Mouse (Mus musculus) adrenal gland, adult 8-10 months (tissue): ENCODE results near the gene Ubxn11. TPM values are rescaled to one million over a fixed set of nuclear protein-coding genes. Genes with fewer than 3 reads are reported as not detected.

Experiments
- DNase-seq: peaks from one replicate; pipeline ENCODE4 v3.0.0; 2022
- total RNA-seq, 4 experiments: library from RNA; stranded (reverse); gene quantifications; 2 replicates each; pipeline ENCODE4 v1.2.4; 2022

Gene Ubxn11
- total RNA-seq, 4 experiments from 2014 or later, result 6.0 to 21.7 (median 13.2) TPM

DNA sequence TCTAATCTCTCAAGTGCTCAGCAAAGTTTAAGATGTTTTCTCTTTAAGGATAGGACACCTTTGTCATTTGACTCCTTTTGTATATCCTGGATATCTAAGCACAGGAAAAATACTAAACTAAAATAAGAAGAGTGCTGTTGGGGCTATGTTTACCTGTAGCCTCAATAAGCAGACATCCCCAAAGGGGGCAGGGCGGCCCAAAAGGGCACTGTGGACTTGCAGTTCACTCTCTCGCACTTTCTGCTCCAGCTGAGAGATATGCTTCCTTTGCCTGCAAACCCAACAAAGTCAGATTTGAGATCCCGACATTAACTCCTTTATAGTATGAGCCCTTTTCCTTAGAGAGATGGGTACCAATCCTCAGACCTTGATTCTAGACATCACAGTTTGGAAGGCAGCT is 51.3 kb downstream of the Ubxn11 start:
- DNase-seq, result no peak

DNA sequence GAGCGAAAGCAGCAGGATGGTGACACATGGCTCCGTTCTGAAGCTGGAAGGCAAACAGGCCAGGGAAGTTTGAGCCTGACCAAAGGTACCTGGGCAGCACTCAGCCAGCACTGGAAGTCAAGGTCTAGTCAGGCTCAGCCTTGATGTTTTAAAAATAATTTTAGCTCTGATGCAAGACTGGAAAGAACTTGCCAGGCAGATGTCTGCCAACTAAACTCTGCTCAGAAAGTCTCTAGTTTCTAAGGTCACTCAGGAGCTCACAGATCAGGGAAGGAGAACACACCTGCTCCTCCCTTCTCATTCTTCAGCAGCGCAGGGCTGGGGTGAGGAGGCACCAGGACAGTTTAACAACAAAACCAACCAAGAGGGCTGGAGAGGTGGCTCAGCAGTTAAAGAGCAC is 52.0 kb downstream of the Ubxn11 start:
- DNase-seq, result peak; percentile 41

DNA sequence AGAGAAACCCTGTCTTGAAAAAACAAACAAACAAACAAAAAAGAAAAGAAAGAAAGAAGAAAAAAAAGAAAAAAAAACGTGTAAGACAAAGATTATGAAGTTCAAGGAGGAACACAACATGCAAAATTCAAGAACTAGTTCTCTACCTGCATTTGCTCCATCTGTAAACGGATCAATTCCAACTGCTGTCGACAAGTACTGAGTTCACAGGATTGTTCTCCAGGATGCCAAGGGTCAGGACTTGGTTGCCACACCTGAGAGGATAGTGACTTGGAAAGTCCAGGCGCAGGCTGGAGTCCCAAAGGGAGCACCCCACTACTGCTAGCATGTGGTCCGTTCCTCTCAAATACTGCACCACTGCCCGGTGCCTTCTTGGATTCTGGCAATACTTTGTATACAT is 53.2 kb downstream of the Ubxn11 start:
- no peak for DNase-seq

DNA sequence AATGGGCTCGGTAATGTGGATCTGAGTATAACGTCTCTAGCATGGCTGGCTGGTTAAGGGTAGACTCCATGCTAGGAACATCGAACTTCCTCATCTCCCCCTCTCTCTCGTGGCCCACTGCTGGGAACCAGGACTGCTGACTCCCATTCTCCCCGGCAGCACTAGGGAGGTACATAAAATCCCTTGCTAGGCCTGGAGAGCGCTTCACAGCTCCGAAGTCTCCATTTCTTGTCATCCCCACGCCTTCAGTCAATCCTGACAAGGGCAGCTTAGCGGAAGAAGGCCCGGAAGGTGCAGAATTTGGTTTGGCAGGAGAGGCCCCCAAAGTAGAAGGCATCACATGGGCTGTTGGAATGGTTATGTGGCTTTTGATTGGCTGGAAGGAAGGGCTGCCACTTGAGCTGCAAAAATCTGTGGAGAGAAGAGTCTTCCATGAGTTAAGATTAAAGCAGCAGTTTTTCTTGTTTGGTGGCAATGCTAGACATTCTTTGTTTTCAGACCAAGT is 53.6 kb downstream of the Ubxn11 start:
- DNase-seq, result no peak

DNA sequence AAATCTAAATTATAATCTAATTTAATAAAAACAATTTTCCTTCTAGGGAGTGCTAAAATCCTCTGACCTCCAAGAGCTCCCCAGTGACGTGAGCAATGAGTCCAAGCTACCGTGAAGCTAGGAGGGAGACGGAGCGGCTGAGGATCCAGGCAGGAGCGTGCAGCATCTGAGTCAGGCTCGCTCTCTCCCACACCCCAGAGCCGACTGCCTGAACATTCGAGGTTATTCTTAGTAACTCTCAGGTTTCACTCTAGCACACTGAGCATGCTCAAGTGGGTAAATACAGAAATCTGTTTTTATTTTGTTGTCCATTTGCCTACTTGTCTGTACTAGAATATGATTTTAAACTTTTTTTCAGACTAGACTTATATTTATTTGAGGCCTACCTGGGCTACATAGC is 54.4 kb downstream of the Ubxn11 start:
- peak; percentile 23 for DNase-seq

DNA sequence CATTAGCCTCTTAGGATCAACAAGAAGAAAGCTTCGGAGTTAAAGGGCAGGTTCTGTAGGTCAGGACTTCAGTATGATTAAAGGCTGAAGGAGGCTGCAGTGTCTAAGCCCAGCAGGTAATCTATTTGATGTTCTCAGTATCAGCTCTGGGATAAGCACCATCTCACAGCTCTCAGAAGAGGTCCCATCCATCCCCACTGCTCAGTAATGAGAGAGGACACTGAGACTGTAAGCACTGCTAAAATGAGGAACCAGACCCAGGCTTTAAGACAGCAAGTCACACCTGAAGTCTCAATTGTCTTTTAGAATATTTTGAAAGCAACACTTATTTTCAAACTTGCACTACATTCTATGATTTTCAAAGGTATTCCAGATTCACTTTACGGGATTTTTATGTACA is 55.2 kb downstream of the Ubxn11 start:
- no peak for DNase-seq

DNA sequence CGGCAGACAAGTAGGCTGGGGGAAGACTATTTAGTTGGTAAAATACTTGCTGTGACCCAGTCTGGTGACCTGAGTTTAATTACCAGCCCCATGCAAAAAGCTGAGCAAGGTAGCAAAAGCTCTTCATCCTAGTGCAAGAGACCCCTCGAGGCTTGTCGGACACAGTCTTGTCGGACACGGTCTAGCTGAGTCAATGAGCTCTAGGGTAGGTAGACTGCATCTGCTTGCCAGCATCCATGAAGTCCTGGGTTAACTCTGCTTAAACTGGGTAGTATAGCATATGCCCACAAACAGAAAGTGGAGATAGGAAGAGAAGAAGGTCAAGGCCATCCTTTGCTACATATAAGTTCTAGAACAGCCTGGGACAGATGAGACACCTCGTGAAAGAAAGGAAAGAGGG is 56.4 kb downstream of the Ubxn11 start:
- DNase-seq, result no peak

DNA sequence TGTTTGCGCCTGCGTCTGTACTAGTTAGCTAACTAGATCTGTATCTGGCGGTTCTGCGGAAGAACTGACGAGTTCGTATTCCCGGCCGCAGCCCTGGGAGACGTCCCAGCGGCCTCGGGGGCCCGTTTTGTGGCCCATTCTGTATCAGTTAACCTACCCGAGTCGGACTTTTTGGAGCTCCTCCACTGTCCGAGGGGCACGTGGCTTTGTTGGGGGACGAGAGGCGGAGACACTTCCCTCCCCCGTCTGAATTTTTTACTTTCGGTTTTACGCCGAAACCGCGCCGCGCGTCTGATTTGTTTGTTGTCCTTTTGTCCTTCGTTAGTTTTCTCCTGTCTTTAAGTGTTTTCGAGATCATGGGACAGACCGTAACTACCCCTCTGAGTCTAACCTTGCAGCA is 57.7 kb downstream of the Ubxn11 start:
- DNase-seq, result peak; percentile 47

DNA sequence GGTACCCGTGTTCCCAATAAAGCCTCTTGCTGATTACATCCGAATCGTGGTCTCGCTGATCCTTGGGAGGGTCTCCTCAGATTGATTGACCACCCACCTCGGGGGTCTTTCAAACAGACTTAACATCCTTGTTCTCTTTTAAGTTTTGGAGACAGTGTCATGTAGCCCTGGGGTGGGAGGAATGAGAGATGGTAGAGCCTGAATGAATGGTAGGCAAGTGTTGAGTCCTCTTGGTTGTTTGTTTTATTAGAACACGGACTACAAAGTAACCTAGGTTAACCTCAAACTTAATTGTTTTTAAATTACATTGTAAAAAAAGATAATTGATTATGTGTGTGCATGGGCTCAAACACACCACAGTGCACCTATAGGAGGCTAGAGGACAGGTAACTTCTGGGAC is 62.2 kb downstream of the Ubxn11 start:
- DNase-seq, result no peak

DNA sequence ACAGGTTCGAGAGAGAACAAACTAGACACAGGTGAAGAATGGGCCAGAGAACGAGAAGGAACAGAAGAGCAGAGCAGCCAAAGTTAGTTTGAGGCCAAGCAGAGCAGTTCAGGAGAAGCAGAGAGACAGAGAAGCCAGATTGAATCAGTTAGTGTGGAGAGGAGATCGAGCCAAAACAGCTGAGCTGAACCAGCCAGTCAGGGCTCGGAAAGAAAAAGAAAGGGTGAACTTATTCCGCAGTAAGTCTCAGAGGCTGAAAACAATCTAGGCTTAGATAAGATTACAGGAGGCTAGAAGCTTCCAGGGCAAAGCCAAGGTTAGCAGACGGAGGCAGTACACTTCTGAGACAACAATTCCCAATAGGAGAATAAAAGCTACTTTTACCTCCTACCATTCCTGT is 62.7 kb downstream of the Ubxn11 start:
- DNase-seq, result no peak

DNA sequence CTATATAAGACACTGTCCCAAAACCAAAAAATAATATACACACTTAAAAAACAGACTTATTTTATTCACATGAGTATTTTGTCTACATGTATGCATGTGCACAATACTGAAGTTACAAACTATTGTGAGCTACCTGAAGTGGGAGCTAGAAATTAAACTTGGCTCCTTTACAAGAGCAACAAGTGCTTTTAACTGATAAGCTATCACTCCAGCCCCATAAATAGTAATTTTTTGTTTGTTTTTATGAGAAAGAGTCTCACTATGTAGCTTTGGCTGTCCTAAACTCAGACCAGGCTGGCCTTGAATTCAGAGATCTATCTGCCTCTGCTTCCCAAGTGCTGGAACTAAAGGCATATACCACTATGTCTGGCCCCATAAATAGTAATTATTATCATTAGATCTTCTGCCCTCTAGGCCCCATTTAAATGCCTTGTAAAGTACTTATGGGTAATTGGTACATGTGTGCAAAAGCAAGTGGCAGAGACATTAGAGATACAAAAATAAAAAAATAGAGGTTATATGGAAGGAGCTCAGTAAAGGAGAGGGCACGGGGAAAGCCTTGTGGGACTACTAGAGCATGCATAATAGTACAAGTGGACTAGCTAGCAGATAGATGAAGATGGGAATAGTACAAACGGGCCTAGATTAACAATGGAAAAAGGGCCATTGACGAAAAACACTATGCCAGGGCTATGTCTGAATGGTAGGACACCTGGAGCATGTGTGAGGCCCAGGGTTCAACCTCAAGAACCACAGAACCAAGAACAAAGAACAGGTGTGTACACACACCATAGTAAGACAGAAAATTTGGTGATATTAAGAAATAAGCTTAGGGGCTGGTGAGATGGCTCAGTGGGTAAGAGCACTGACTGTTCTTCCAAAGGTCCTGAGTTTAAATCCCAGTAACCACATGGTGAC is 63.4 kb downstream of the Ubxn11 start:
- DNase-seq, result no peak

DNA sequence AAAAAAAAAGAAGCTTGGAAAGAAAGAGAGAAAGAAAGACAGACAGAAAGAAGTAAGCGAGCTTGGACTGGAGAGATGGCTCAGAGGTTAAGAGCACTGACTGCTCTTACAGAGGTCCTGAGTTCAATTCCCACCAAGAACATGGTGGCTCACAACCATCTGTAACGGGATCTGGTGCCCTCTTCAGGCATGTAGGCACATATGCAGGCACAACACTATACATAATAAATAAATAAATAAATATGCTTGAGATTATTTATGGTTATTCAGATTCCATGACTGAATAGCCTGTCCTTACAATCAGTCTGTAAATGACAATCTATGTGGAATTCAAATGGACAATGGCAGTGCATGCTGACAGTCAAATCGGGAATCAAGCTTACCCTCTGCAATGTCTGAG is 64.5 kb downstream of the Ubxn11 start:
- no peak for DNase-seq

DNA sequence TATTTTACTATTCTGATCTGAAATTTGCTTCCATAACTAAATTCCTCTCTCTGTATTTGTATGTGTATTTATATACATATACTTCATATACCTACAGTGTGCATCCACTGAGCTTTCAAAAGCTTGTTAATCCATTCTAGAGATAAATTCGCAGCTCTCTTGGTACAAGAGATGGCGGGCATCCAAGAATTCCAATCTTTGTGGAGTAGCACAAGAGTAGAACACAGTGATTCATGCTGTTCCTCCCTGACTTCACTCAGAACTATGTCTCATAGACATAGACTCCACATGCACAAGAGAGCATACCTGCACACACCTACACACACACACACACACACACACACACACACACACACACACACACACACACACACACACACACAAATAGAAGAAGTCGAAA is 70.0 kb downstream of the Ubxn11 start:
- no peak for DNase-seq

Other genes starting within 250 kb of the Ubxn11 start
- 10 to 100 TPM; 16.4 to 25.7 (median 22.8) TPM for gene Rps6ka1, start 214.8 kb upstream of the Ubxn11 start, total RNA-seq
- gene Hmgn2, start 133.9 kb upstream of the Ubxn11 start, total RNA-seq, result 100 to 1,000 TPM; 127 to 139 (median 136) TPM
- 10 to 100 TPM; 48.8 to 57.7 (median 57.0) TPM for gene Dhdds, start 101.7 kb upstream of the Ubxn11 start, total RNA-seq
- gene Lin28a, start 83.7 kb upstream of the Ubxn11 start, total RNA-seq, result not detected
- under 1 TPM in 1 of 4 experiments, not detected in 3; 0.40 TPM for gene Zfp683, start 48.7 kb upstream of the Ubxn11 start, total RNA-seq
- not detected for gene Crybg2, start 41.8 kb upstream of the Ubxn11 start, total RNA-seq
- gene Cd52, start 7.5 kb upstream of the Ubxn11 start, total RNA-seq, result 10 to 100 TPM; 13.4 to 23.4 (median 19.6) TPM
- gene Sh3bgrl3, start 26.2 kb downstream of the Ubxn11 start, total RNA-seq, result 100 to 1,000 TPM in 2 of 4 experiments, 10 to 100 TPM in 2; 81.0 to 121 (median 98.4) TPM
- 10 to 100 TPM; 11.4 to 31.1 (median 21.4) TPM for gene Cep85, start 84.5 kb downstream of the Ubxn11 start, total RNA-seq
- gene Gm7534, start 100.4 kb downstream of the Ubxn11 start, total RNA-seq, result not detected
- not detected for gene Catsper4, start 124.8 kb downstream of the Ubxn11 start, total RNA-seq
- under 1 TPM; 0.17 to 0.65 (median 0.46) TPM for gene Cnksr1, start 135.8 kb downstream of the Ubxn11 start, total RNA-seq
- gene E130218I03Rik, start 141.1 kb downstream of the Ubxn11 start, total RNA-seq, result not detected
- 10 to 100 TPM; 10.4 to 11.6 (median 11.6) TPM for gene Zfp593, start 143.0 kb downstream of the Ubxn11 start, total RNA-seq
- not detected for gene Gm30191, start 144.4 kb downstream of the Ubxn11 start, total RNA-seq
- 10 to 100 TPM in 2 of 4 experiments, 1 to 10 TPM in 2; 9.5 to 12.5 (median 10.1) TPM for gene Grrp1, start 151.5 kb downstream of the Ubxn11 start, total RNA-seq
- gene Pdik1l, start 185.3 kb downstream of the Ubxn11 start, total RNA-seq, result 10 to 100 TPM; 13.0 to 20.0 (median 15.5) TPM
- gene Trim63, start 212.6 kb downstream of the Ubxn11 start, total RNA-seq, result not detected
- 100 to 1,000 TPM in 2 of 4 experiments, 10 to 100 TPM in 2; 29.5 to 113 (median 69.5) TPM for gene Slc30a2, start 240.6 kb downstream of the Ubxn11 start, total RNA-seq